Comparison of ENCODE assay signal across 9 mouse cellular contexts in the genomic region with DNA sequence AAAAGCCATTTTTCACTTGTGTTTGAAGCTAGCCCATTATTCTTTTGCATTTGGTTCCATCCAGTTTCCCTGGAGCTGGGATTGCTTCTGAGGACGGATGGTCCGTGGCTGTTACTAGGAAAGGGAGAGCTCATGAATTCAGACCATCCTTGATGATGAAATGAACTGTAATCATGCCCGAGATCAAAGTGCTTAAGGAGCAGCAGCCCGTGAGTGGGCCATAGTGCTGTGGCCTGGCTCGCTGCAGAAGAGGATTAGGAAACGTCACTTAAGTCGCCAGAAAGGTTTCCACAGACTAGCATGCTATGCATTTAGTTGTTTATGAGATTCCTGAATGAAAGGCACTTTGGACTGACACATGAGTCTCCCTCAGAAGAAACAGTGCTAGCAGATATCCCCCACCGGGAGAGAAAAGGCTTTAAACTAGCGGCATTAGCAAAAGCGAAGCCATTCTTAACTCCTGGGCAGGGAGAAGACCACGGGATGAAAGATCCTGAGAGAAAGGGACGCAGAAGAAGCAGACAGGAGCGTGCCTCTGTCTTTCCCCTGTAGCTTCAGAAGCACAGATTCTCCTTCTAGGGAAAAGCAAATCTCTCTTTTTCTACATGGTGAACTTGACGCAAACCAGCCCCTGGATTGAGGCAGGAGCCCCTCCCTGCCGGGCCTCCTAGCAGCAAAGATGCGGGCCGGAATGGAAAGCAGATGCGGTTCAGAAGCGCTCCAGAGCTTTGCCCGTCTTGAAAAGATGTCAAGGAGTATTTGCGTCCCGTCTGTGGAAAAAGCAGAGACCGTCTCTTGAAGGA.
DNase-seq lines count a peak whose midpoint lies in the region; ATAC-seq and TF ChIP-seq lines count a peak whose summit lies in the region.
"Had no signal": no experiment of that assay in that cellular context is flagged by ENCODE, and none has a peak within 500 bp of the region (broad histone marks: within the 10 kb centered on the region; RNA-seq: fewer than 3 reads in every experiment).

No protein-coding gene starts in this region.

- no peak overlapping the region for H3K4me3 ChIP-seq in CH12.LX (replicated peaks in 1 of 3; ENCODE audit: low read depth in 2 of 3, low read length in 2 of 3, poor library complexity in 1 of 3)
- no peak overlapping the region for H3K4me3 ChIP-seq in hindbrain, embryonic 11.5 days (ENCODE audit: low read depth, low read length)
- H3K4me3 ChIP-seq in midbrain, embryonic 13.5 days (replicated peaks): peak overlapping the region; percentile 27

- H3K79me2 ChIP-seq in CH12.LX (replicated peaks; ENCODE audit: control insufficient read depth, extremely low read depth, insufficient read depth, poor library complexity, severe bottlenecking): no peaks in the 10 kb centered on the region

- no peak for ATAC-seq in hindbrain, embryonic 11.5 days (ENCODE audit: low FRiP score)
- peak; percentile 62 for ATAC-seq in midbrain, embryonic 13.5 days

- TF ChIP-seq CTCF in CH12.LX (conservative IDR thresholded peaks at IDR 0.05 in 1 of 2, IDR thresholded peaks at IDR 0.05 in 1 of 2; ENCODE audit: low read depth in 2 of 2, low read length in 2 of 2): no peak
- TF ChIP-seq CTCF in brain, embryonic 14.5 days (IDR thresholded peaks at IDR 0.05; ENCODE audit: borderline replicate concordance, extremely low read depth, insufficient read depth, insufficient read length): no peak

- no peak for TF ChIP-seq RAD21 in CH12.LX (IDR thresholded peaks at IDR 0.05; ENCODE audit: low read depth, low read length)

- no peak for TF ChIP-seq POLR2A in CH12.LX (IDR thresholded peaks at IDR 0.05; ENCODE audit: low read depth, low read length)
- no peak for TF ChIP-seq POLR2A in brain, embryonic 14.5 days (IDR thresholded peaks at IDR 0.05; ENCODE audit: borderline replicate concordance, extremely low read depth, insufficient read depth, insufficient read length, poor library complexity, severe bottlenecking)

- 34% methylated on average over 23 of the region's 23 CpGs for WGBS in hindbrain, embryonic 11.5 days
- WGBS in midbrain, embryonic 13.5 days: 8% methylated on average over 23 of the region's 23 CpGs

- peak overlapping the region; percentile 14 for H3K4me2 ChIP-seq in CH12.LX (ENCODE audit: insufficient read depth, low read depth, poor library complexity, severe bottlenecking)
- peak overlapping the region; percentile 3; the same call in 1 of the 2 replicates for H3K4me2 ChIP-seq in hindbrain, embryonic 11.5 days (replicated peaks; ENCODE audit: low read depth, low read length)
- H3K4me2 ChIP-seq in midbrain, embryonic 13.5 days (replicated peaks): peak overlapping the region; percentile 51

- DNase-seq in CH12.LX (ENCODE audit: extremely low read depth): no peak
- peak; percentile 72 for DNase-seq in brain, embryonic 14.5 days (ENCODE audit: low read depth)
- DNase-seq in hindbrain, embryonic 11.5 days (ENCODE audit: low spot score): peak; percentile 27
- no peak for DNase-seq in spleen, adult 12 weeks (ENCODE audit: low spot score)
- DNase-seq in adipocyte (ENCODE audit: low spot score): no peak
- no peak for DNase-seq in thymus, postnatal 14 days
- DNase-seq: lung, postnatal 10 days; right cerebral cortex, postnatal 14 days had no signal

- 0 out of 2 replicates have a peak overlapping the region, but pooled peaks have one; percentile 6 for H3K9ac ChIP-seq in CH12.LX (ENCODE audit: insufficient read depth, low read depth)
- 0 out of 2 replicates have a peak overlapping the region, but pooled peaks have one; percentile 17 for H3K9ac ChIP-seq in hindbrain, embryonic 11.5 days (ENCODE audit: low read depth, low read length)
- H3K9ac ChIP-seq in midbrain, embryonic 13.5 days (replicated peaks): peak overlapping the region; percentile 56

- dilution Hi-C loops in CH12.LX (cut with MboI; ENCODE audit: extremely low pct_ligation_motif_present, extremely low pct_unique_long_range_greater_than_20kb, low sequenced_read_pairs): no loop called here

- no peak for TF ChIP-seq EP300 in CH12.LX (IDR thresholded peaks at IDR 0.05; ENCODE audit: low read length)

- in situ Hi-C loops in CH12.LX (cut with MboI; ENCODE audit: low pct_ligation_motif_present, low pct_unique_long_range_greater_than_20kb, low sequenced_read_pairs): no loop called here

- no peaks in the 10 kb centered on the region for H3K27me3 ChIP-seq in CH12.LX (replicated peaks)
- no peaks in the 10 kb centered on the region for H3K27me3 ChIP-seq in hindbrain, embryonic 11.5 days (ENCODE audit: control insufficient read depth, insufficient read depth, low read length)
- peaks cover 5% of the 10 kb centered on the region; the same call in 1 of the 2 replicates for H3K27me3 ChIP-seq in midbrain, embryonic 13.5 days

- H3K36me3 ChIP-seq in CH12.LX (replicated peaks in 1 of 2; ENCODE audit: control insufficient read depth in 1 of 2, insufficient read depth in 1 of 2, low read length in 1 of 2): no peaks in the 10 kb centered on the region
- no peaks in the 10 kb centered on the region for H3K36me3 ChIP-seq in hindbrain, embryonic 11.5 days (ENCODE audit: control insufficient read depth, insufficient read depth, low read length)
- no peaks in the 10 kb centered on the region for H3K36me3 ChIP-seq in midbrain, embryonic 13.5 days

- peaks cover 7 to 17% of the 10 kb centered on the region in 2 experiments for H3K4me1 ChIP-seq in CH12.LX (ENCODE audit: control insufficient read depth in 1 of 2, insufficient read depth in 2 of 2)
- H3K4me1 ChIP-seq in hindbrain, embryonic 11.5 days (replicated peaks; ENCODE audit: control insufficient read depth, insufficient read depth, low read length): no peaks in the 10 kb centered on the region
- H3K4me1 ChIP-seq in midbrain, embryonic 13.5 days (replicated peaks): peaks cover 31% of the 10 kb centered on the region

- no peak overlapping the region for H3K27ac ChIP-seq in CH12.LX (ENCODE audit: insufficient read depth, low read depth)
- H3K27ac ChIP-seq in hindbrain, embryonic 11.5 days (ENCODE audit: low read depth, low read length): no peak overlapping the region
- H3K27ac ChIP-seq in midbrain, embryonic 13.5 days: peak overlapping the region; percentile 51

- peaks cover 2% of the 10 kb centered on the region for H3K9me3 ChIP-seq in CH12.LX (replicated peaks; ENCODE audit: low read length)
- H3K9me3 ChIP-seq in hindbrain, embryonic 11.5 days (ENCODE audit: control insufficient read depth, low read length): no peaks in the 10 kb centered on the region
- no peaks in the 10 kb centered on the region for H3K9me3 ChIP-seq in midbrain, embryonic 13.5 days

TF ChIP-seq in CH12.LX, 34 proteins besides CTCF, POLR2A, EP300 and RAD21:
- TF ChIP-seq USF1 (IDR thresholded peaks at IDR 0.05; ENCODE audit: low read depth, low read length): no peak
- no peak for TF ChIP-seq PAX5 (IDR thresholded peaks at IDR 0.05; ENCODE audit: low read length)
- TF ChIP-seq CHD1 (IDR thresholded peaks at IDR 0.05; ENCODE audit: low read depth, low read length): no peak
- TF ChIP-seq NELFE (IDR thresholded peaks at IDR 0.05; ENCODE audit: low read depth, low read length): no peak
- no peak for TF ChIP-seq MXI1 (IDR thresholded peaks at IDR 0.05; ENCODE audit: low read depth, low read length)
- no peak for TF ChIP-seq USF2 (conservative IDR thresholded peaks at IDR 0.05; ENCODE audit: low read depth, low read length)
- TF ChIP-seq HCFC1 (IDR thresholded peaks at IDR 0.05; ENCODE audit: low read depth, low read length): no peak
- no peak for TF ChIP-seq KAT2A (IDR thresholded peaks at IDR 0.05; ENCODE audit: insufficient replicate concordance, low read length)
- TF ChIP-seq CHD2 (IDR thresholded peaks at IDR 0.05; ENCODE audit: low read length): no peak
- no peak for TF ChIP-seq NRF1 (IDR thresholded peaks at IDR 0.05; ENCODE audit: low read depth, low read length)
- TF ChIP-seq ZNF384 (IDR thresholded peaks at IDR 0.05; ENCODE audit: low read depth, low read length): no peak
- TF ChIP-seq GABPA (IDR thresholded peaks at IDR 0.05; ENCODE audit: insufficient replicate concordance, low read depth, low read length): no peak
- TF ChIP-seq TCF12 (IDR thresholded peaks at IDR 0.05; ENCODE audit: low read depth, low read length): no peak
- TF ChIP-seq E2F4 (IDR thresholded peaks at IDR 0.05; ENCODE audit: insufficient replicate concordance, low read depth, low read length): no peak
- no peak for TF ChIP-seq MAZ (IDR thresholded peaks at IDR 0.05; ENCODE audit: low read depth, low read length)
- TF ChIP-seq MAX (IDR thresholded peaks at IDR 0.05; ENCODE audit: low read length): no peak
TF ChIP-seq in CH12.LX: peak in this region for 0.

Comparison
In these comparisons a context has a peak if more than half of its experiments do, and no peak if none do; other contexts are left out.
1. DNase-seq: peak in brain, embryonic 14.5 days (single experiment) and hindbrain, embryonic 11.5 days (single experiment); none in CH12.LX (single experiment), spleen, adult 12 weeks (single experiment), adipocyte (single experiment) and thymus, postnatal 14 days (single experiment).
2. H3K9ac ChIP-seq: peak in every context shown above with its lines; median percentile 56 in midbrain, embryonic 13.5 days; 17 in hindbrain, embryonic 11.5 days; 6 in CH12.LX.
3. Peak in every context shown above with its lines, with median percentiles within 50 percentile points of each other: H3K4me2 ChIP-seq.